Mouse (Mus musculus): Measurements from ENCODE around the gene L3mbtl3. TPM values are rescaled to one million over a fixed set of nuclear protein-coding genes. Genes with fewer than 3 reads are reported as not detected.

The L3mbtl3 gene
- polyA plus RNA-seq, 2 experiments: 26.3 to 42.9 TPM

GRCm38 (mm10) chr10:26371416-26371815, 4.4 kb downstream of the L3mbtl3 start:
- no peak for TF ChIP-seq POLR2A (IDR thresholded peaks at IDR 0.05; ENCODE audit: borderline replicate concordance, extremely low read depth, insufficient read depth, insufficient read length)
- 53% methylated on average over 7 of the region's 7 CpGs for WGBS
- H3K9me3 ChIP-seq (ENCODE audit: control insufficient read depth, low read length): no peaks in the 10 kb centered on the region

GRCm38 (mm10) chr10:26364942-26365341, 10.8 kb downstream of the L3mbtl3 start:
- no peak for TF ChIP-seq POLR2A (IDR thresholded peaks at IDR 0.05; ENCODE audit: borderline replicate concordance, extremely low read depth, insufficient read depth, insufficient read length)
- Histone ChIP-seq H3K4me1 (ENCODE audit: control insufficient read depth, insufficient read depth, low read length) (no peaks in the 10 kb centered on the region), H3K9me3 (ENCODE audit: control insufficient read depth, low read length) (no peaks in the 10 kb centered on the region), H3K27me3 (ENCODE audit: control insufficient read depth, insufficient read depth, low read length) (no peaks in the 10 kb centered on the region), H3K36me3 (ENCODE audit: control insufficient read depth, insufficient read depth, low read length) (peaks cover 23% of the 10 kb centered on the region), H3K9ac (ENCODE audit: low read depth, low read length, severe bottlenecking) (no peak overlapping the region), H3K27ac (replicated peaks; ENCODE audit: low read depth, low read length) (no peak overlapping the region), H3K4me2 (replicated peaks; ENCODE audit: low read depth, low read length, severe bottlenecking) (no peak overlapping the region), H3K4me3 (replicated peaks; ENCODE audit: low read length) (no peak overlapping the region)
- WGBS: 91% methylated on average over 2 of the region's 2 CpGs
- ATAC-seq (ENCODE audit: low FRiP score, low read depth): no peak
- DNase-seq (ENCODE audit: low spot score): no peak

More at GRCm38 (mm10) chr10:26371416-26371815, 4.4 kb downstream of the L3mbtl3 start:
- no peak overlapping the region; the same call in 1 of the 2 replicates for H3K4me3 ChIP-seq (replicated peaks; ENCODE audit: low read length)
- H3K36me3 ChIP-seq (ENCODE audit: control insufficient read depth, insufficient read depth, low read length): peaks cover 20% of the 10 kb centered on the region
- H3K27ac ChIP-seq (replicated peaks; ENCODE audit: low read depth, low read length): no peak overlapping the region
- H3K27me3 ChIP-seq (ENCODE audit: control insufficient read depth, insufficient read depth, low read length): no peaks in the 10 kb centered on the region
- no peak overlapping the region for H3K9ac ChIP-seq (ENCODE audit: low read depth, low read length, severe bottlenecking)
- DNase-seq (ENCODE audit: low spot score): peak; percentile 23
- no peak for ATAC-seq (ENCODE audit: low FRiP score, low read depth)
- 0 out of 2 replicates have a peak, but pooled peaks cover 8% of the 10 kb centered on the region for H3K4me1 ChIP-seq (ENCODE audit: control insufficient read depth, insufficient read depth, low read length)
- peak overlapping the region; percentile 28; the same call in 1 of the 2 replicates for H3K4me2 ChIP-seq (replicated peaks; ENCODE audit: low read depth, low read length, severe bottlenecking)

- H3K9ac ChIP-seq (ENCODE audit: low read depth, low read length, severe bottlenecking): no peak overlapping the region
- WGBS: 79% methylated on average over 8 of the region's 8 CpGs
- H3K4me3 ChIP-seq (replicated peaks; ENCODE audit: low read length): no peak overlapping the region
- no peak for TF ChIP-seq POLR2A (IDR thresholded peaks at IDR 0.05; ENCODE audit: borderline replicate concordance, extremely low read depth, insufficient read depth, insufficient read length)
- no peaks in the 10 kb centered on the region for H3K9me3 ChIP-seq (ENCODE audit: control insufficient read depth, low read length)
- peaks cover 23% of the 10 kb centered on the region for H3K36me3 ChIP-seq (ENCODE audit: control insufficient read depth, insufficient read depth, low read length)
- H3K27ac ChIP-seq (replicated peaks; ENCODE audit: low read depth, low read length): no peak overlapping the region
- H3K4me2 ChIP-seq (replicated peaks; ENCODE audit: low read depth, low read length, severe bottlenecking): no peak overlapping the region
- no peaks in the 10 kb centered on the region for H3K27me3 ChIP-seq (ENCODE audit: control insufficient read depth, insufficient read depth, low read length)
- no peaks in the 10 kb centered on the region for H3K4me1 ChIP-seq (ENCODE audit: control insufficient read depth, insufficient read depth, low read length)
- DNase-seq (ENCODE audit: low spot score): no peak
- no peak for ATAC-seq (ENCODE audit: low FRiP score, low read depth)
Observed at GRCm38 (mm10) chr10:26364326-26364856, 11.4 kb downstream of the L3mbtl3 start.

GRCm38 (mm10) chr10:26363605-26364004, 12.2 kb downstream of the L3mbtl3 start:
- ATAC-seq (ENCODE audit: low FRiP score, low read depth) (no peak), DNase-seq (ENCODE audit: low spot score) (no peak)
- Histone ChIP-seq H3K4me3 (replicated peaks; ENCODE audit: low read length) (no peak overlapping the region), H3K4me2 (replicated peaks; ENCODE audit: low read depth, low read length, severe bottlenecking) (no peak overlapping the region), H3K9me3 (ENCODE audit: control insufficient read depth, low read length) (no peaks in the 10 kb centered on the region), H3K4me1 (ENCODE audit: control insufficient read depth, insufficient read depth, low read length) (no peaks in the 10 kb centered on the region), H3K9ac (ENCODE audit: low read depth, low read length, severe bottlenecking) (no peak overlapping the region), H3K27me3 (ENCODE audit: control insufficient read depth, insufficient read depth, low read length) (no peaks in the 10 kb centered on the region), H3K36me3 (ENCODE audit: control insufficient read depth, insufficient read depth, low read length) (peaks cover 17% of the 10 kb centered on the region), H3K27ac (replicated peaks; ENCODE audit: low read depth, low read length) (no peak overlapping the region)
- 73% methylated on average over 3 of the region's 3 CpGs for WGBS
- TF ChIP-seq POLR2A (IDR thresholded peaks at IDR 0.05; ENCODE audit: borderline replicate concordance, extremely low read depth, insufficient read depth, insufficient read length): no peak

- Histone ChIP-seq H3K4me2 (replicated peaks; ENCODE audit: low read depth, low read length, severe bottlenecking) (no peak overlapping the region), H3K27me3 (ENCODE audit: control insufficient read depth, insufficient read depth, low read length) (no peaks in the 10 kb centered on the region), H3K4me3 (replicated peaks; ENCODE audit: low read length) (no peak overlapping the region), H3K36me3 (ENCODE audit: control insufficient read depth, insufficient read depth, low read length) (peaks cover 11% of the 10 kb centered on the region; the same call in 1 of the 2 replicates), H3K9me3 (ENCODE audit: control insufficient read depth, low read length) (no peaks in the 10 kb centered on the region), H3K9ac (ENCODE audit: low read depth, low read length, severe bottlenecking) (no peak overlapping the region), H3K4me1 (ENCODE audit: control insufficient read depth, insufficient read depth, low read length) (no peaks in the 10 kb centered on the region), H3K27ac (replicated peaks; ENCODE audit: low read depth, low read length) (no peak overlapping the region)
- WGBS: 87% methylated on average over 6 of the region's 6 CpGs
- DNase-seq (ENCODE audit: low spot score): no peak
- TF ChIP-seq POLR2A (IDR thresholded peaks at IDR 0.05; ENCODE audit: borderline replicate concordance, extremely low read depth, insufficient read depth, insufficient read length): no peak
- ATAC-seq (ENCODE audit: low FRiP score, low read depth): no peak
Observed at GRCm38 (mm10) chr10:26358798-26359197, 17.0 kb downstream of the L3mbtl3 start.

All from limb, embryonic 14.5 days (tissue).